Mouse (Mus musculus) erythroblast, embryonic 14.5 days (primary cell): ENCODE data around the gene Rhag. TPM values are rescaled to one million over a fixed set of nuclear protein-coding genes. Genes with fewer than 3 reads are reported as not detected.
A peak's percentile ranks its signal among the peaks of the same experiment; 100 is the strongest.

Source experiments
- H3K27me3 ChIP-seq: 2 replicates; pipeline ENCODE4 v1.6.1; 2012; ENCODE audit warnings: inconsistent platforms; ENCODE audit not compliant: control insufficient read depth
- H3K36me3 ChIP-seq: 2 replicates; pipeline ENCODE4 v1.6.1; 2012; ENCODE audit warnings: mild to moderate bottlenecking, inconsistent platforms; ENCODE audit not compliant: control insufficient read depth
- H3K4me1 ChIP-seq: 2 replicates; pipeline ENCODE4 v1.6.1; 2012; ENCODE audit warnings: inconsistent platforms; ENCODE audit not compliant: control insufficient read depth
- H3K4me3 ChIP-seq: replicated peaks from 2 replicates; pipeline ENCODE3; 2012; ENCODE audit warnings: moderate library complexity, mild to moderate bottlenecking, inconsistent platforms
- H3K9me3 ChIP-seq: 2 replicates; pipeline ENCODE4 v1.6.1; 2012; ENCODE audit warnings: low read length, inconsistent platforms, mixed read lengths; ENCODE audit not compliant: control insufficient read depth
- GATA1 ChIP-seq: IDR thresholded peaks from 2 replicates; pipeline ENCODE4 v1.6.1; 2012; ENCODE audit warnings: low read length, inconsistent platforms, mixed read lengths
- TAL1 ChIP-seq: IDR thresholded peaks from 3 replicates; pipeline ENCODE4 v1.6.1; 2012; ENCODE audit warnings: low read length, inconsistent platforms, mixed read lengths
- polyA plus RNA-seq: library from polyadenylated mRNA; stranded (reverse); fragments of >175 nt; gene quantifications from 2 replicates; pipeline ENCODE4 v1.2.3, GENCODE M21; 2012

Gene Rhag
- polyA plus RNA-seq, 1 experiment: 6.6 TPM

- Histone ChIP-seq H3K4me3 (no peak overlapping the region), H3K4me1 (peaks cover 5% of the 10 kb centered on the region), H3K27me3 (no peaks in the 10 kb centered on the region), H3K9me3 (no peaks in the 10 kb centered on the region), H3K36me3 (no peaks in the 10 kb centered on the region)
- no peak for TF ChIP-seq TAL1
- no peak for TF ChIP-seq GATA1
Observed at GRCm38 (mm10) chr17:40868952-40869747, 58.2 kb downstream of the Rhag start.

- H3K4me1 ChIP-seq: peaks cover 5% of the 10 kb centered on the region
- no peaks in the 10 kb centered on the region for H3K27me3 ChIP-seq
- H3K4me3 ChIP-seq: no peak overlapping the region
- no peaks in the 10 kb centered on the region for H3K36me3 ChIP-seq
- no peaks in the 10 kb centered on the region for H3K9me3 ChIP-seq
- TF ChIP-seq GATA1 (no peak), TAL1 (no peak)
Observed at GRCm38 (mm10) chr17:40872626-40873025, 61.7 kb downstream of the Rhag start.

- H3K27me3 ChIP-seq: no peaks in the 10 kb centered on the region
- H3K36me3 ChIP-seq: no peaks in the 10 kb centered on the region
- no peaks in the 10 kb centered on the region for H3K9me3 ChIP-seq
- H3K4me1 ChIP-seq: peaks cover 8% of the 10 kb centered on the region
- TF ChIP-seq TAL1 (no peak), GATA1 (no peak)
- no peak overlapping the region for H3K4me3 ChIP-seq
Observed at GRCm38 (mm10) chr17:40873582-40874011, 62.7 kb downstream of the Rhag start.

- Histone ChIP-seq H3K4me1 (peaks cover 9% of the 10 kb centered on the region), H3K9me3 (no peaks in the 10 kb centered on the region), H3K4me3 (no peak overlapping the region), H3K27me3 (peaks cover under 1% of the 10 kb centered on the region; the same call in 1 of the 2 replicates), H3K36me3 (no peaks in the 10 kb centered on the region)
- TF ChIP-seq GATA1 (no peak), TAL1 (no peak)
Observed at GRCm38 (mm10) chr17:40874701-40875100, 63.8 kb downstream of the Rhag start.

GRCm38 (mm10) chr17:40875568-40875967, 64.6 kb downstream of the Rhag start:
- peaks cover 18% of the 10 kb centered on the region for H3K4me1 ChIP-seq
- no peak overlapping the region for H3K4me3 ChIP-seq
- no peaks in the 10 kb centered on the region for H3K36me3 ChIP-seq
- TF ChIP-seq GATA1: no peak
- TF ChIP-seq TAL1: no peak
- H3K9me3 ChIP-seq: no peaks in the 10 kb centered on the region
- peaks cover 3% of the 10 kb centered on the region; the same call in 1 of the 2 replicates for H3K27me3 ChIP-seq

- no peak overlapping the region for H3K4me3 ChIP-seq
- no peaks in the 10 kb centered on the region for H3K36me3 ChIP-seq
- TF ChIP-seq TAL1: no peak
- TF ChIP-seq GATA1: no peak
- H3K4me1 ChIP-seq: peaks cover 22% of the 10 kb centered on the region
- peaks cover 3% of the 10 kb centered on the region; the same call in 1 of the 2 replicates for H3K27me3 ChIP-seq
- H3K9me3 ChIP-seq: no peaks in the 10 kb centered on the region
Observed at GRCm38 (mm10) chr17:40877741-40878140, 66.8 kb downstream of the Rhag start.

GRCm38 (mm10) chr17:40879528-40879923, 68.6 kb downstream of the Rhag start:
- peak overlapping the region; percentile 84 for H3K4me3 ChIP-seq
- H3K4me1 ChIP-seq: peaks cover 22% of the 10 kb centered on the region
- peaks cover 3% of the 10 kb centered on the region; the same call in 1 of the 2 replicates for H3K27me3 ChIP-seq
- TF ChIP-seq TAL1: no peak
- H3K9me3 ChIP-seq: no peaks in the 10 kb centered on the region
- H3K36me3 ChIP-seq: no peaks in the 10 kb centered on the region

- H3K27me3 ChIP-seq: peaks cover 3% of the 10 kb centered on the region; the same call in 1 of the 2 replicates
- no peak for TF ChIP-seq GATA1
- no peak for TF ChIP-seq TAL1
- H3K4me1 ChIP-seq: peaks cover 22% of the 10 kb centered on the region
- peak within 1 kb of the TSS; percentile 84 for H3K4me3 ChIP-seq
- no peaks in the 10 kb centered on the region for H3K9me3 ChIP-seq
- no peaks in the 10 kb centered on the region for H3K36me3 ChIP-seq
Observed at GRCm38 (mm10) chr17:40879924-40880691, 69.2 kb downstream of the Rhag start, which contains the start of gene 9130008F23Rik. Gene 9130008F23Rik (minus strand): TSS chr17:40880559.

- no peak overlapping the region for H3K4me3 ChIP-seq
- no peaks in the 10 kb centered on the region for H3K9me3 ChIP-seq
- peaks cover 22% of the 10 kb centered on the region for H3K4me1 ChIP-seq
- TF ChIP-seq GATA1: no peak
- TF ChIP-seq TAL1: no peak
- H3K27me3 ChIP-seq: peaks cover 3% of the 10 kb centered on the region; the same call in 1 of the 2 replicates
- no peaks in the 10 kb centered on the region for H3K36me3 ChIP-seq
Observed at GRCm38 (mm10) chr17:40882172-40882571, 71.2 kb downstream of the Rhag start.
